Mouse (Mus musculus) heart, embryonic 16.5 days (tissue): ENCODE measurements at regions not wholly inside any gene's neighbourhood (a gene's known extent, or its start where the extent isn't known, plus 50 kb on each side); places are given as distances from the start of the nearest gene placed in this dataset.

Experiments
- ATAC-seq: fragments of 200-750 bp; cut with Nextera tagmentation; replicated peaks from 2 replicates; pipeline ENCODE4 v1.8.0; 2017; ENCODE audit warnings: moderate number of reproducible peaks; ENCODE audit not compliant: insufficient read depth, low FRiP score; ENCODE audit errors: extremely low read depth
- H3K27ac ChIP-seq: fragments of 300-500 bp; sonication (generic); 2 replicates; pipeline ENCODE4 v1.5.1; 2014; ENCODE audit warnings: mild to moderate bottlenecking, low read length, control low read depth, moderate library complexity
- H3K27me3 ChIP-seq: fragments of 300-500 bp; sonication (generic); 2 replicates; pipeline ENCODE4 v1.6.1; 2014; ENCODE audit warnings: low read length, mixed read lengths; ENCODE audit not compliant: control insufficient read depth, insufficient read depth
- H3K36me3 ChIP-seq: fragments of 300-500 bp; sonication (generic); 2 replicates; pipeline ENCODE4 v1.6.1; 2014; ENCODE audit not compliant: control insufficient read depth, insufficient read depth
- H3K4me1 ChIP-seq: fragments of 300-500 bp; sonication (generic); 2 replicates; pipeline ENCODE4 v1.6.1; 2014; ENCODE audit warnings: low read length, mixed read lengths; ENCODE audit not compliant: control insufficient read depth, insufficient read depth
- H3K4me2 ChIP-seq: fragments of 300-500 bp; sonication (generic); 2 replicates; pipeline ENCODE4 v1.6.1; 2014; ENCODE audit warnings: low read depth, mild to moderate bottlenecking, control low read depth, low read length
- H3K4me3 ChIP-seq: fragments of 300-500 bp; sonication (generic); 2 replicates; pipeline ENCODE4 v1.5.1; 2014; ENCODE audit warnings: mild to moderate bottlenecking, control low read depth, low read length
- H3K9ac ChIP-seq: fragments of 300-500 bp; sonication (generic); 2 replicates; pipeline ENCODE4 v1.6.1; 2014; ENCODE audit warnings: low read length, control low read depth
- H3K9me3 ChIP-seq: fragments of 300-500 bp; sonication (generic); replicated peaks from 2 replicates; pipeline ENCODE4 v1.6.1; 2016; ENCODE audit warnings: low read length; ENCODE audit not compliant: control insufficient read depth
- WGBS: fragments of 180-500 bp; shearing (Covaris S2); extraction: QIAGEN DNeasy Blood & Tissue Kit; methylation state at CpG from one replicate; pipeline ENCODE4 v1.1.7; 2014; 5-methylcytosine and 5-hydroxymethylcytosine counted together

DNA sequence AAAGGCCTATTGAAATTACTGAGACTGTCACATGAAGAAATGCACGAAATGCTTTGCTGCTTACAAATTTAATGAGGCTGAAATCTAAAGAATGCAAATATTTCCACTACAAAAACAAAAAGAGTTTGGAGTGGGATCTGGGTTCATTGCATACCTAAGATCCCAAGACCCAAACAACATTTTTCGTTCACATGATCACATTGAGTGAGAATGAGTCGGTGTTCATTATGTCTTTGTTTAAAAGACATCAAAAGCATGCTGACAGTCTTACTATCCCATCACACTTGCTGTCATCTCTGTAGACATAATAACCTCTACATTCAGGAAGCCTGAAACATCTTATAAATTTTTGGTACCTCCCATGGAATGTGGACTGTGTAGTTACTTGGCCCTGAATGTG, 870.4 kb downstream of the Kcna4 start:
- no peak for ATAC-seq
- Histone ChIP-seq H3K4me1 (no peaks in the 10 kb centered on the region), H3K27ac (no peak overlapping the region), H3K36me3 (no peaks in the 10 kb centered on the region), H3K9me3 (no peaks in the 10 kb centered on the region), H3K9ac (no peak overlapping the region), H3K4me3 (no peak overlapping the region), H3K27me3 (no peaks in the 10 kb centered on the region), H3K4me2 (no peak overlapping the region)
- WGBS: 74% methylated on average over 3 of the region's 3 CpGs

GRCm38 (mm10) chr2:108165085-108165484, 874.6 kb downstream of the Kcna4 start:
- WGBS: 71% methylated on average over 1 of the region's 1 CpGs
- Histone ChIP-seq H3K27me3 (no peaks in the 10 kb centered on the region), H3K9ac (no peak overlapping the region), H3K4me1 (no peaks in the 10 kb centered on the region), H3K27ac (no peak overlapping the region), H3K4me3 (no peak overlapping the region), H3K4me2 (no peak overlapping the region), H3K9me3 (no peaks in the 10 kb centered on the region), H3K36me3 (no peaks in the 10 kb centered on the region)
- no peak for ATAC-seq
